Mouse (Mus musculus) G1E (cell line): ENCODE results near the gene Ahsg.

Source experiments
- CTCF ChIP-seq: IDR thresholded peaks from 2 replicates; pipeline ENCODE4 v1.5.1; 2012; ENCODE audit warnings: low read depth, low read length, inconsistent platforms, mixed read lengths
- GATA1 ChIP-seq: IDR thresholded peaks from 2 replicates; pipeline ENCODE4 v1.6.1; 2012; ENCODE audit warnings: borderline replicate concordance, low read length, inconsistent platforms, mixed read lengths
- POLR2AphosphoS5 ChIP-seq: IDR thresholded peaks from 2 replicates; pipeline ENCODE4 v1.6.1; 2012; ENCODE audit warnings: low read depth, low read length, inconsistent platforms; ENCODE audit not compliant: insufficient replicate concordance
- TAL1 ChIP-seq: conservative IDR thresholded peaks from 2 replicates; pipeline ENCODE4 v1.6.1; 2012; ENCODE audit warnings: low read depth, low read length, inconsistent platforms, mixed read lengths

DNA sequence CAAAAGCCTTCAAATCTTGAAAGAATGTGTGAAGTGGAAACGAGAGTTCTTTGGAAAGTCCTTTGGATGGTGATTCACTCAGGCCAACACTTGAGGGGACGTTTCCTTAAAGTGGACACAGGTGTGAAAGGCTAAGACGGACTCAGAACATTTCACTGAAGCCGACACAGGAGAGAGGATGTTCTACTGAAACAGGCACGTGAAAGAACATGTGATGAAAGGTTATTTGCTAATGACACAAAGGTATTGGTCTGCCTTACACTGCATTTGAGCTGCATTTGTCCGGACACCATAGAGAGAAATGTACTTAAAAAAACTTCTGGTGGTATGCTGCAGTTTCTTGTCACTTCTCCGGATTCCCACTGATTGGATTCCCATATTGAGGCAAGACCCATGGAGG, 12.4 kb upstream of the Ahsg start:
- no peak for TF ChIP-seq CTCF
- TF ChIP-seq GATA1, result no peak
- TF ChIP-seq TAL1, result no peak
- no peak for TF ChIP-seq POLR2AphosphoS5
